Mouse (Mus musculus) liver, postnatal 0 days (tissue): ENCODE results near the gene Rps6ka1.
A peak's percentile ranks its signal among the peaks of the same experiment; 100 is the strongest.

ENCODE experiments used
- CTCF ChIP-seq: sonication (generic); IDR thresholded peaks from 2 replicates; pipeline ENCODE4 v1.5.1; 2016; ENCODE audit warnings: antibody characterized with exemption, low read depth
- EP300 ChIP-seq: IDR thresholded peaks from 2 replicates; pipeline ENCODE4 v1.6.1; 2016; ENCODE audit warnings: antibody characterized with exemption, low read depth, mild to moderate bottlenecking

DNA sequence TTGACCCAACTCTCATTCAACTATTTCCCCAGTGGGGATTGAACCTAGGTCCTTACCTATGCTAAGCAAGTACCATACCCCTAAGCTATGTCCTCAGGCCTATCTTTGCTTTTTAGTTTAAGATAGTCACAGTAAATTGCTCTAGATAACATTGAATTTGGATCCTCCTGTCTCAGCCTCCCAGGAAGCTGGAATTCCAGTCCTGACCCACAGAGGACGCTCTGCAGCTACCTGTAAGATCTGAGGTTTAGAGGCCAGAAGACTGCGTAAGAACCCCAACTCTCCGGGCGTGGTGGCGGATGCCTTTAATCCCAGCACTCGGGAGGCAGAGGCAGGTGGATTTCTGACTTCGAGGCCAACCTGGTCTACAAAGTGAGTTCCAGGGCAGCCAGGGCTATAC is 47.1 kb downstream of the Rps6ka1 start:
- TF ChIP-seq CTCF (peak; percentile 44), EP300 (no peak)
